Mouse (Mus musculus) left cerebral cortex, postnatal 25 days (tissue): Measurements from ENCODE around the gene P4htm. TPM values are rescaled to one million over a fixed set of nuclear protein-coding genes. Genes with fewer than 3 reads are reported as not detected.
A peak's percentile ranks its signal among the peaks of the same experiment; 100 is the strongest.
"Not testable (repeated sequence)": the region's sequence is repeated elsewhere in the genome, so short reads cannot be mapped to it uniquely, and the experiment has no call there.

Source experiments
- DNase-seq, 2 experiments: peaks; one replicate each; pipeline ENCODE4 v3.0.0; 2022; ENCODE audit warnings: low spot score in 2 of 2, mixed read lengths in 1 of 2
- intact Hi-C: fragments of 180-260 bp; cut with DNase I; formaldehyde crosslinking; loops from one replicate; pipeline ENCODE4 v1.15.1; 2025
- total RNA-seq, 2 experiments: library from RNA; stranded (reverse); gene quantifications; 2 replicates each; pipeline ENCODE4 v1.2.3; 2021

P4htm gene
- total RNA-seq, result 10 to 100 TPM; 77.2 to 82.9 TPM

DNA sequence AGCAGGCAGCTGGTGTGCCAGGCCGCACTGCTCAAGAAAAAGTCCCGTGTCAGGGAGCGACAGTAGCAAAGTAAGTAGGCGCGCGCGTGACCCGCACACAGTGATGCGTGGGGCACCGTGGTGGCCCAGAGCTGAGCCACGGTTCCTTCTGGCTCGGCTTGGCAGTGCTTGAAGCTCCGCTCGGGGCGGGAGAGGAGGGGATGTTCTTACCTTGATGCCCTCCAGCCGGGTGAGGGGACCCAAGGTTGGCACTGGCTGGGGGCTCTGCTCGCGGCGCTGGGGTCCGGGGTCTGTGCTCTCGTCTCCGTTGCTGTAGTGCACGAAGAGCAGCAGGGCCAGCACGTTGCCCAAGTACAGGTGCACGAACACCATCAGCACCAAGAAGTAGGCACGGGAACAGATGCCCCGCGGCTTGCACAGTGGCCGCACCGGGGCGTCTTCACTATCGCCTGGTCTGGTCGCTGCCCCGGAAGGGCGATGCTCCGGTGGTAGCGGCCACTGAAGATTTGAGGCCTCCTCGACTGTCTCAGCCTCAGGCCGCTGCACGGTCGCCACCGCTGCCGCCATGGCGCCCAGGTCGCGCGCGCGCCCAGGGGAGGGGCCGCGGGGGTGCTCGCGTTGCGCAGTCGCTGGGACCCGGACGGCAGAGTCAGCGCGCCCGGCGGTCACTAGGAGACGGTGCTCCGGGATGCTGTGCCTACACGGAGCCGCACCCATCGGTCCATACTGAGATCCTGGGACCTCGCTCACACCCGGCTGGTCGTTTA, at the start of gene P4htm:
Gene P4htm (minus strand): TSS at position 670 of the 767 bp plus-strand sequence.
- DNase-seq, result peak; percentile 84 to 85
- intact Hi-C loops, result loop anchor here (2.0 kb wide), 1 partner anchor 30 kb away; the partner anchor contains the start of gene Ndufaf3

GRCm38 (mm10) chr9:108639825-108640224, 42.4 kb upstream of the P4htm start:
- intact Hi-C loops, result no loop called here
- no peak for DNase-seq

DNA sequence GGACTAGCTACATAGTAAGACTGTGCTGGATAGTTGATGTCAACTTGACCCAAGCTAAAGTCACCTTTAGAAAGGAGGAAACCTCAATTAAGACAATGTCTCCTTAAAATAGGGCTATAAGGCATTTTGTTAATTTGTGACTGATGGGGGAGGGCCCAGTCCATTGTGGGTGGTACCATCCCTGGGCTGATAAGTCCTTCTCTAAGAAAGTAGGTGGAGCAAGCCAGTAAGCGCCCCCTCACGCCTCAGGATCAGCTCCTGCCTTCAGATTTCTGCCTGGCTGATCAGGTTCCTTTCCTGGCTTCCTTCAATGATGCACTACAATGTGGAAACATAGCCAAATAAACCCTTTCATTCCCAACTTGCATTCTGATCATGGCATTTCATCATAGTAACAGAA, 37.9 kb upstream of the P4htm start:
- intact Hi-C loops, result no loop called here

GRCm38 (mm10) chr9:108633846-108634245, 36.4 kb upstream of the P4htm start:
- DNase-seq, result peak in 1 of 2 experiments; percentile 43
- intact Hi-C loops, result no loop called here

More for the DNA sequence above, 37.9 kb upstream of the P4htm start:
- no peak for DNase-seq

DNA sequence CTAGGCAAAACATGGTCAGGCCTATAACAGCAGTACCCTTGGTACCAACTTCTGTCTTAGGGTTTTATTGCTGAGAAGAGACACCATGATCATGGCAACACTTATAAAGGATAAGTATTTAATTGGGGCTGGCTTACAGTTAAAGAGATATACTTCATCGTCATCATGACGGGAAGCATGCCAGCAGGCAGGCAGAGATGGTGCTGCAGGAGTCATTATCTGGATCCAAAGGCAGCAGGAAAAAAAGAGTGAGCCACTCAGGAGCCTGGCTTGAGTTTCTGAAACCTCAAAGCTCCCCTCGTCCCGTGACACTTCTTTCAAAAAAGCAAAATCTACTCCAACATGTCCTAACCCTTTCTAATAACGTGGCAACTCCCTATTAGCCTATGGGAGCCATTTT, 34.9 kb upstream of the P4htm start:
- intact Hi-C loops, result no loop called here

GRCm38 (mm10) chr9:108631631-108632256, 34.3 kb upstream of the P4htm start:
- intact Hi-C loops, result no loop called here
- DNase-seq, result no peak

More for the DNA sequence above, 34.9 kb upstream of the P4htm start:
- DNase-seq, result no peak

- no peak for DNase-seq
- intact Hi-C loops, result no loop called here
Measured at GRCm38 (mm10) chr9:108630683-108631082, 33.2 kb upstream of the P4htm start.

DNA sequence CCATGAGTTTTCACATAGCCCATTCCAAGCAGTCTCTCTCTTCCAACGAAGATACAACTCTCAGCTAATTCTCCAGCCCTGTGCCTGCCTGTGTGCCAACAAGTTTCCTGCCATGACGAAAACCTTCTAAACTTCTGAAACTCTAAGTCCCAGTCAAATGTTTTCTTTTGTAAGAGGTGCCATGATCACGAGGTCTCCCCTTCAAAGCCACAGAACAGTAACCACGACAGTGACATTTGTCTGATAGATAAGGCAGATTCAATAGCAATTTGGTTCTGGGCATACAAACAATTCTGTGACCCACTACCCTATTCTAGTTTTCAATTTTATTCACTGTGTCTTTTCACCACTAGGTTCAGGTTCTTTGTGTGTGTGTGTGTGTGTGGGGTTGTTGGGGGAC, 30.7 kb upstream of the P4htm start:
- intact Hi-C loops, result no loop called here
- no peak for DNase-seq

DNA sequence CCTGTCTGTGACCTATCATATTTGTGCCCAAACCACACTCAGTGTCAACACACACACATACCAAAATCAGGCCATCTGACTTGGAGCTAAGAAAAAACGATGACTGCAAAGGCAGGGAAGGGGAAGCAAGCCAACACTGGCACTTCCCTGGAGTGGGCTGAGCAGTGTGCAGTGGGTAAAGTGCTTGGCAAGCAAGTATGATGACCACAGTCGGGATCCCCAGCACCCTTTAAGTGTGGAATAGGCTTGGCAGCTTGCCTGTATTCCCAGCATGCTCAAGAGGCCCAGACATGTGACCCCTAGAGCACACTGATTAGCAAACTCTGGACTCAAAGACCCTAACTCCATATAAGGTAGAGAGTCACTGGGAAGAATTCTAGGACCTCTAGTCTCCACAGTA, 29.0 kb upstream of the P4htm start:
- intact Hi-C loops, result no loop called here
- DNase-seq, result no peak

- intact Hi-C loops, result no loop called here
- DNase-seq, result no peak
Measured at GRCm38 (mm10) chr9:108617301-108617700, 19.8 kb upstream of the P4htm start.

DNA sequence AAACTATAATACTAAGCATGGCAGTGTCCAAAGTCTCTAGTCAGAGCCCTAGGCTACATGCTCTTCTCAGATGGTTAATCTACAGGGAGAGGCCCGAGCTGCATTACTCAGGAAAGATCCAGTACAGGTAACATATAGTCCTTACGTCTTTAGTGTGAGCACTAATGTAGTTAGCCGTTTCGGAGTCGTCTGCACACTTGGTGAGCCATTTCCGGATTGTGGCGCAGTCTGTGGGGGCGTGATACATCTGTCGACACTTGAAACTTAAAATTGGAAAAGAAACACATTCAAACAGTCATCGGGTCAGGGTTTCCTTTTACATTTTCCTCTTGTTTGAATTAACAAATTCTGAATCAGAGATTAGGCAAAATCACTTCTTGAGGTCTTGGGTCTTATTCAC, 14.0 kb upstream of the P4htm start:
- peak in 1 of 2 experiments; percentile 75 for DNase-seq
- intact Hi-C loops, result no loop called here

GRCm38 (mm10) chr9:108608889-108609288, 11.4 kb upstream of the P4htm start:
- DNase-seq, result no peak
- intact Hi-C loops, result no loop called here

DNA sequence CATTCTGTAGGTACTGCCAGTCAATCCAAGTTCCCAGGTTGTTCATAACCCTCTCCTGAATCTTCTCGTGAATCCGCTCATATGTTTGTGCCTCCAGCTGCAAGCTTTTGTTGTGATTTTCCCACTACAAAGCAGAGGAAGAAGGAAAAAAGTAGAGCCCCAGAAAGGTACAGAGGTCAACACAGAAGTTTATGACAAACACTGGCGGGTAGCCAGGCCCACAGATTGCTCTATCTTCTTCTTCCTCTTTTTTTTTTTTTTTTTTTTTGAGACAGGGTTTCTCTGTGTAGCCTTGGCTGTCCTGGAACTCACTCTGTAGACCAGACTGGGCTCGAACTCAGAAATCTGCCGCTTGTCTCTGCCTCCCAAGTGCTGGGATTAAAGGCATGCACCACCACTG, 10.5 kb upstream of the P4htm start:
- DNase-seq, intact Hi-C loops: not testable (repeated sequence)

DNA sequence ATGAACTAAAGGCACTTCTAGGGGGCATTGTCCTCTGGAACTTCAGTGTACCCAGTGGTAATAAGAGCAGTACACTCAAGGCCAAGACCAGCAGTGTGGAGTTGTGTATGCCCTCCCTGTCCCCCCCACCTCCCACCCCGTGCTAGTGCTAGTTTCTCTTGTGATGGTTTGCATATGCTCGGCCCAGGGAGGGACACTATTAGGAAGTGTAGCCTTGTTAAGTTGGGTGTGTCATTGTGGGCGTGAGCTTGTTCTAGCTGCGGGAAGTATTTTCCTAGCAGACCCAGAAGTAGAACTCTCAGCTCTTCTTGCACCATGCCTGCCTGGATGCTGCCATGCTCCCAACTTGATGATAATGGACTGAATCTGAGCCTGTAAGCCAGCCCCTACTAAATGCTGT, 4.5 kb upstream of the P4htm start:
- intact Hi-C loops, result no loop called here
- no peak for DNase-seq

DNA sequence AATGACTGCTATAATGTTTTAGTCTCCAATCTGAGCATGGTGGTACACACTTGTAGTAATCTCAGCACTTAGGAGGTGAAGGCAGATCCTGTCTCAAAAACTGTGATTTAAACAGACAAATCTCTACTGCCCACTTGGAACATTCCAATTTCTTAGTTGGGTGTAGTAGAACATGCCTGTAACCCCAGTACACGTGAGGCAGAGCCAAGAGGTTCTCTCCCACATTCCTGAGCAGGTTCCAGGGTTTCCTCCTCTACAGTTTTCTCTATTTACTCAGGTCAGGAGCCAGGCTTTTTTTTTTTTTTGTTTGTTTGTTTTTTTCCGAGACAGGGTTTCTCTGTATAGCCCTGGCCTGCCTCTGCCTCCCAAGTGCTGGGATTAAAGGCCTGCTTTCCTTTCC, 2.5 kb upstream of the P4htm start:
- no peak for DNase-seq
- intact Hi-C loops, result no loop called here

DNA sequence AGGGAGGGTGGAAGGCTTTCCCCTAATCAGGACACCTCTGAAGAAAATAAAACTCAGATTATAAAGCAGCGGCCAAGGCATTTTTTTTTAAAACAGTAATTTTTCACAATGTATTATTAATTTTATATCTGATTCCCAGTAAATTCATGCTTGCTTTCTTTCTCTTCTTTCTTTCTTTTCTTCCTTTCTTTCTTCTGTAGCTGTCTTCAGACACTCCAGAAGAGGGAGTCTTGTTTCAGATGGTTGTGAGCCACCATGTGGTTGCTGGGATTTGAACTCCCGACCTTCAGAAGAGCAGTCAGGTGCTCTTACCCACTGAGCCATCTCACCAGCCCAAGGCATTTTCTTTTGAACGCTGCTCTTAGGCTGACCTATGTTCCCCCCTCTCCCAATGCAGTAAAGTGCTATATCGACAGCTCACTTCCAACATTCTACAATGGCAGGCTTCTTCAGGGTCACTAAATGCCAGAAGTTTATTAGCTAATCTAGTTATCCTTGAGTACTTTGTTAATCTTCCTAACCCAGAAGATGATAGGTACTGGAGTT, 1.6 kb upstream of the P4htm start:
- no peak for DNase-seq
- intact Hi-C loops, result no loop called here

DNA sequence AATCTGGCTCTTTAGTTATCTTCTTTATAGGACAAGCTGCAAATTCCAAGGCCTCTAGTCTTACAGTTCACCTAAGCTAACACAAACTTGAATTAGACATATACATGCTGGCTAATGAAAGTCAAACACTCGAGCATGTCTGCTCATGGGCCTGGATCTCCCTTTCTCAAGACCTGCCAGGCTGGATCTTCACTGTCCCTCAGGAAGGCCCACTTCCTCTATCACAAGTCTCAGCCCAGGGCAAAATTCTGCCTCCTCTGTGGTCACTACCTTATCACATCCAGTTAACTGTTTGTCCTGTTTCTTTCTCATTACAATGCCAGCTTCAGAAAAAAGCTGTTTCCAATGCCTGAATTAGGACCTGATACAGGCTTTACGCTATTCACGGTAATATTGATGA, 3.1 kb downstream of the P4htm start:
- intact Hi-C loops, result no loop called here
- DNase-seq, result no peak

DNA sequence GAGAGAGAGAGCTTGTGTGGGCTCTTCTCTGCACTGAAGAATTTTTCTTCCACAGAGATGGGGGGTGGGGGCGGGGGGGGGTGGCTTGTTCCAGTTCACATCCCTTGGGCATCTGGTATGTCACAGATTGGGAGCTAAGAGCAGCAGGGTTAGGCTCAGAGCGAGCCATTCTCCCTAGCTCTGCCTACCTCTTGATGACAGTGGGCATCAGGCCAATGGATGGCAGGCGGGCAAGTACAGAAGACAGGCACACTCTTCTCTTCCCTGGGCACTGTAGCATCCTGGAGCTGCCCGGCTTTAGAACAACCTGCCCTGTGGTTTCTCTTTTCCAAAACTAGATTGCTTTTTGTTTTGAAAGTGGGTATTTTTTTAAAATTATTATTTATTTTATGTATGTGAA, 6.0 kb downstream of the P4htm start:
- no peak for DNase-seq
- intact Hi-C loops, result no loop called here

DNA sequence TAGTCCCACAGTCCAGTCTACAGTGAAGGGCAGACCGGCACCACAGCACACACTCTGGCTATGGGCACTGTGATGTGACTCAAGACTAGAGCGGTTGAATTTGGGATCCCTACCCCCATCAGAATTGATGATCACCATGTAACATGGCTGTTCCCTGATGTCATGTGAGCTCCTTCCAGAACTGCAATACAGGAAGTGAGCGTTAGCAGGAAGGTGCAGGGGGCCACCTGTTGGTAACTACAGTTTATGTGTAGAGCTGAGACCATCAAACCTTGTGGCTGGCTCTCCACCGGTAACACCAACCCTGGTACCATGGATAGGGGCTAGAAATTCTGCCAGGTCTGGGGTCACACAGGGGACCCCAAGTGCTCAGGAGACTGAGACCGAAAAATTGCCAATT, 8.2 kb downstream of the P4htm start:
- peak in 1 of 2 experiments; percentile 27 for DNase-seq
- intact Hi-C loops, result no loop called here

- peak; percentile 89 to 97 for DNase-seq
- intact Hi-C loops, result no loop called here
Measured at GRCm38 (mm10) chr9:108587571-108588180, 9.8 kb downstream of the P4htm start.

GRCm38 (mm10) chr9:108579344-108579690, 18.1 kb downstream of the P4htm start:
- DNase-seq, result no peak
- intact Hi-C loops, result no loop called here
